Mouse (Mus musculus) central nervous system, embryonic 14 days (tissue): ENCODE measurements around the gene Vpreb2. TPM values are rescaled to one million over a fixed set of nuclear protein-coding genes. Genes with fewer than 3 reads are reported as not detected.

Source experiments
- polyA plus RNA-seq: library from polyadenylated mRNA; depleted of rRNA; stranded (reverse); fragments of >200 nt; gene quantifications from 2 replicates; pipeline ENCODE4 v1.2.3, GENCODE M21; 2012; rRNA removed

Vpreb2 gene
- polyA plus RNA-seq, result not detected in 2 replicates

GRCm38 (mm10) chr16:17980128-17980527 lies at the start of gene Vpreb2:
Vpreb2 (plus strand) TSS chr16:17980428.

Other genes with a start within 250 kb of the Vpreb2 start
- gene Med15, start 247.5 kb upstream of the Vpreb2 start, polyA plus RNA-seq, result 66.0 and 74.6 TPM in 2 replicates
- gene Klhl22, start 220.8 kb upstream of the Vpreb2 start, polyA plus RNA-seq, result 87.9 and 99.2 TPM in 2 replicates
- gene Scarf2, start 183.1 kb upstream of the Vpreb2 start, polyA plus RNA-seq, result 13.9 and 53.3 TPM in 2 replicates
- gene B830017H08Rik, start 147.3 kb upstream of the Vpreb2 start, polyA plus RNA-seq, result 2.3 and 3.5 TPM in 2 replicates
- gene Car15, start 142.1 kb upstream of the Vpreb2 start, polyA plus RNA-seq, result 13.6 and 15.8 TPM in 2 replicates
- 2.5 and 2.7 TPM in 2 replicates for gene Gm20518, start 88.8 kb upstream of the Vpreb2 start, polyA plus RNA-seq
- 0.08 and 0.09 TPM in 2 replicates for gene Tssk1, start 86.2 kb upstream of the Vpreb2 start, polyA plus RNA-seq
- gene Dgcr2, start 81.9 kb upstream of the Vpreb2 start, polyA plus RNA-seq, result 110 and 113 TPM in 2 replicates
- gene Tssk2, start 81.8 kb upstream of the Vpreb2 start, polyA plus RNA-seq, result 0.11 TPM in 1 of 2 replicates, not detected in the other
- gene Ess2, start 69.1 kb upstream of the Vpreb2 start, polyA plus RNA-seq, result 53.4 and 53.6 TPM in 2 replicates
- 0.38 and 0.84 TPM in 2 replicates for gene Gsc2, start 65.4 kb upstream of the Vpreb2 start, polyA plus RNA-seq
- 105 TPM in 2 replicates for gene Slc25a1, start 52.2 kb upstream of the Vpreb2 start, polyA plus RNA-seq
- gene Dgcr6, start 72.4 kb downstream of the Vpreb2 start, polyA plus RNA-seq, result 111 and 118 TPM in 2 replicates
- gene Prodh, start 109.8 kb downstream of the Vpreb2 start, polyA plus RNA-seq, result 10.0 and 12.3 TPM in 2 replicates
- gene Rtn4r, start 147.2 kb downstream of the Vpreb2 start, polyA plus RNA-seq, result 31.5 and 34.6 TPM in 2 replicates
- 0.09 TPM in 1 of 2 replicates, not detected in the other for gene Ccdc188, start 237.5 kb downstream of the Vpreb2 start, polyA plus RNA-seq